Mouse (Mus musculus) G1E (cell line): ENCODE data around the gene Impdh2.

Experiments used
- CTCF ChIP-seq: IDR thresholded peaks from 2 replicates; pipeline ENCODE4 v1.5.1; 2012; ENCODE audit warnings: low read depth, low read length, inconsistent platforms, mixed read lengths
- GATA1 ChIP-seq: IDR thresholded peaks from 2 replicates; pipeline ENCODE4 v1.6.1; 2012; ENCODE audit warnings: borderline replicate concordance, low read length, inconsistent platforms, mixed read lengths
- GATA2 ChIP-seq: IDR thresholded peaks from 2 replicates; pipeline ENCODE4 v1.6.1; 2012; ENCODE audit warnings: low read depth, low read length, inconsistent platforms, borderline replicate concordance
- POLR2AphosphoS5 ChIP-seq: IDR thresholded peaks from 2 replicates; pipeline ENCODE4 v1.6.1; 2012; ENCODE audit warnings: low read depth, low read length, inconsistent platforms; ENCODE audit not compliant: insufficient replicate concordance
- TAL1 ChIP-seq: conservative IDR thresholded peaks from 2 replicates; pipeline ENCODE4 v1.6.1; 2012; ENCODE audit warnings: low read depth, low read length, inconsistent platforms, mixed read lengths

GRCm38 (mm10) chr9:108573774-108574690 is 13.9 kb downstream of the Impdh2 start:
- TF ChIP-seq GATA1 (no peak), CTCF (peak; percentile 45), POLR2AphosphoS5 (peak; percentile 20; the same call in 1 of the 2 replicates), TAL1 (no peak), GATA2 (no peak)
